Mouse (Mus musculus): ENCODE measurements around the gene Sf3b5. TPM values are rescaled to one million over a fixed set of nuclear protein-coding genes. Genes with fewer than 3 reads are reported as not detected.

The Sf3b5 gene
- total RNA-seq (2014; rRNA removed; ENCODE audit: low replicate concordance) (21.9 and 30.1 TPM in 2 replicates), polyA plus RNA-seq (2015; fragmentation: Nextera tagmentation; extraction: Ambion mirVana) (23.2 and 24.5 TPM in 2 replicates)

DNA sequence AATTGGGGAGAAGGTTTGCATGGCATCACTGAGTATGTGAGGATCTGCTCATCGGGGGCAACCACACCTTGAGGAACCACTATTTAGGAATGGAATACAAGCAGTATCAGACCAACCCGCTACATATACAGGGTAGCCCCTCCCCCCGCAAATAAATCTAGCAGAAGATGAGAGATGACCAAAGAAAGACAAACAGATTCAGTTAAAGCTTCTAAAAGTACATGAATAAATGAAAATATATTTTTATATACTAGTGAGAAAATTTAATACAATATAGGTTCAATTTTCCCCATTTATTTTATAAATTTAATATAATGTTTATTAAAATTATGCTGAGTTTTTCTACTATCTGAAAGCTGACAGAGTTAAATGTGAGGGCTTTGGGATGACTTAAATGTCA lies at the start of gene Sf3b5:
Sf3b5 (plus strand) TSS at position 301 of the 400 bp plus-strand sequence.
- Histone ChIP-seq H3K4me1 (ENCODE audit: control insufficient read depth, insufficient read depth) (peaks cover 10% of the 10 kb centered on the region), H3K4me2 (ENCODE audit: low read depth, low read length) (no peak within 1 kb of the TSS), H3K9ac (replicated peaks; ENCODE audit: low read depth, low read length) (no peak within 1 kb of the TSS), H3K36me3 (replicated peaks; ENCODE audit: control insufficient read depth, insufficient read depth, low read length) (no peaks in the 10 kb centered on the region), H3K9me3 (replicated peaks; ENCODE audit: control insufficient read depth, low read length) (no peaks in the 10 kb centered on the region), H3K27me3 (ENCODE audit: control insufficient read depth, insufficient read depth, low read length) (no peaks in the 10 kb centered on the region), H3K27ac (ENCODE audit: low read depth) (no peak within 1 kb of the TSS), H3K4me3 (ENCODE audit: low read depth, low read length) (no peak within 1 kb of the TSS)
- no peak for TF ChIP-seq EP300 (IDR thresholded peaks at IDR 0.05; ENCODE audit: low read depth)
- no peak for TF ChIP-seq CTCF (IDR thresholded peaks at IDR 0.05; ENCODE audit: low read depth)
- DNase-seq (ENCODE audit: low spot score) (no peak), ATAC-seq (ENCODE audit: insufficient read depth, low read depth) (no peak)
- WGBS = 81% methylated on average over 3 of the region's 3 CpGs

DNA sequence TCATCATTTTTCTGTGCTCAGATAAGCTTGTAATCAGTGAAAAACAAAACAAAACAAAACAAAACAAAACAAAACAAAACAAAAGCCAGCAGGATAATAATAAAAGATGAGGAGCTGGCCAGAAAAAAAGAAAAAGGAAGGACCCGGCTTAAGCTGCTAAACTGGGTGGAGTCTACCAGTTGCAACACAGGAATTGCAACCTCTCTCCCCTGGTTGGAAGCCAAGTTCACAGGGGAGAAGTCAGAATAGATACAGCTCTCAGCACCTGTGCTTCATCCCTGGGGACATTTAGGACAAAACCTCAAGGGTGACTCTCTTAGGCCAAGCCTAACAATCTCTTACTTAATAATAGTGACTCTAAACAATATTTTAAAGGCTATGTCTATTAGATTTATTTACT lies 49.3 kb upstream of the Sf3b5 start:
- no peaks in the 10 kb centered on the region for H3K27me3 ChIP-seq (ENCODE audit: control insufficient read depth, insufficient read depth, low read length)
- no peak overlapping the region for H3K4me3 ChIP-seq (ENCODE audit: low read depth, low read length)
- no peaks in the 10 kb centered on the region for H3K4me1 ChIP-seq (ENCODE audit: control insufficient read depth, insufficient read depth)
- H3K27ac ChIP-seq (ENCODE audit: low read depth) = no peak overlapping the region
- ATAC-seq (ENCODE audit: insufficient read depth, low read depth) (no peak), DNase-seq (ENCODE audit: low spot score) (no peak)
- no peak overlapping the region for H3K4me2 ChIP-seq (ENCODE audit: low read depth, low read length)
- TF ChIP-seq EP300 (IDR thresholded peaks at IDR 0.05; ENCODE audit: low read depth) (no peak), CTCF (IDR thresholded peaks at IDR 0.05; ENCODE audit: low read depth) (no peak)
- whole genome bisulfite sequencing = 33% methylated on average over 1 of the region's 1 CpGs
- H3K9ac ChIP-seq (replicated peaks; ENCODE audit: low read depth, low read length) = no peak overlapping the region
- H3K9me3 ChIP-seq (replicated peaks; ENCODE audit: control insufficient read depth, low read length) = no peaks in the 10 kb centered on the region
- H3K36me3 ChIP-seq (replicated peaks; ENCODE audit: control insufficient read depth, insufficient read depth, low read length) = no peaks in the 10 kb centered on the region

DNA sequence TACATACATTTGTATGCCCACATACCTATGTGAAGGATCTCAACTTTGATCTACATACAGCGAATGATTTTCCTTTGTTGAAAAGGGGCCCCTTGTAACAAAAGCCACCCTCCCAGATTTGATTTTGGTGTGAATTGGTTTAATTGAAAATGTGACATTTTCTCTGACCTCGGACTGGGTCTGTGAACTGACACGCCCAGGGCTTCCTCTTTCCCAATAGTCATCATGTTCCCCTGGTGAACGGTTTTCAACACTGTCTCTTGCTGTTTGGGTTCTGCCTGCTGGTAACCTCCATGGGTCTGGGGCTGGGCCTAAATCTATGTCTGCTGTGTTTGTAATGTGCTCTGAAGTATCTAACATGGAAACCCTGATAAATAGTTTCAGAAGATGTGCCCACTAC lies 47.9 kb upstream of the Sf3b5 start:
- H3K36me3 ChIP-seq (replicated peaks; ENCODE audit: control insufficient read depth, insufficient read depth, low read length) = no peaks in the 10 kb centered on the region
- H3K27me3 ChIP-seq (ENCODE audit: control insufficient read depth, insufficient read depth, low read length) = no peaks in the 10 kb centered on the region
- H3K27ac ChIP-seq (ENCODE audit: low read depth) = no peak overlapping the region
- no peak overlapping the region for H3K4me3 ChIP-seq (ENCODE audit: low read depth, low read length)
- no peak overlapping the region for H3K4me2 ChIP-seq (ENCODE audit: low read depth, low read length)
- WGBS = 81% methylated on average over 4 of the region's 4 CpGs
- no peak for TF ChIP-seq EP300 (IDR thresholded peaks at IDR 0.05; ENCODE audit: low read depth)
- TF ChIP-seq CTCF (IDR thresholded peaks at IDR 0.05; ENCODE audit: low read depth) = no peak
- DNase-seq (ENCODE audit: low spot score) (no peak), ATAC-seq (ENCODE audit: insufficient read depth, low read depth) (no peak)
- no peaks in the 10 kb centered on the region for H3K9me3 ChIP-seq (replicated peaks; ENCODE audit: control insufficient read depth, low read length)
- no peak overlapping the region for H3K9ac ChIP-seq (replicated peaks; ENCODE audit: low read depth, low read length)
- H3K4me1 ChIP-seq (ENCODE audit: control insufficient read depth, insufficient read depth) = no peaks in the 10 kb centered on the region

GRCm38 (mm10) chr10:12961546-12961945 lies 43.6 kb upstream of the Sf3b5 start:
- no peaks in the 10 kb centered on the region for H3K36me3 ChIP-seq (replicated peaks; ENCODE audit: control insufficient read depth, insufficient read depth, low read length)
- DNase-seq (ENCODE audit: low spot score) (no peak), ATAC-seq (ENCODE audit: insufficient read depth, low read depth) (no peak)
- TF ChIP-seq CTCF (IDR thresholded peaks at IDR 0.05; ENCODE audit: low read depth) (no peak), EP300 (IDR thresholded peaks at IDR 0.05; ENCODE audit: low read depth) (no peak)
- H3K4me3 ChIP-seq (ENCODE audit: low read depth, low read length) = no peak overlapping the region
- H3K9me3 ChIP-seq (replicated peaks; ENCODE audit: control insufficient read depth, low read length) = no peaks in the 10 kb centered on the region
- no peak overlapping the region for H3K4me2 ChIP-seq (ENCODE audit: low read depth, low read length)
- 83% methylated on average over 8 of the region's 8 CpGs for WGBS
- peaks cover 3% of the 10 kb centered on the region; the same call in 1 of the 2 replicates for H3K4me1 ChIP-seq (ENCODE audit: control insufficient read depth, insufficient read depth)
- no peak overlapping the region for H3K9ac ChIP-seq (replicated peaks; ENCODE audit: low read depth, low read length)
- no peaks in the 10 kb centered on the region for H3K27me3 ChIP-seq (ENCODE audit: control insufficient read depth, insufficient read depth, low read length)
- H3K27ac ChIP-seq (ENCODE audit: low read depth) = no peak overlapping the region

- Histone ChIP-seq H3K9me3 (replicated peaks; ENCODE audit: control insufficient read depth, low read length) (no peaks in the 10 kb centered on the region), H3K27me3 (ENCODE audit: control insufficient read depth, insufficient read depth, low read length) (no peaks in the 10 kb centered on the region), H3K36me3 (replicated peaks; ENCODE audit: control insufficient read depth, insufficient read depth, low read length) (no peaks in the 10 kb centered on the region), H3K4me2 (ENCODE audit: low read depth, low read length) (no peak overlapping the region), H3K9ac (replicated peaks; ENCODE audit: low read depth, low read length) (no peak overlapping the region), H3K4me1 (ENCODE audit: control insufficient read depth, insufficient read depth) (peaks cover 3% of the 10 kb centered on the region; the same call in 1 of the 2 replicates), H3K4me3 (ENCODE audit: low read depth, low read length) (no peak overlapping the region), H3K27ac (ENCODE audit: low read depth) (no peak overlapping the region)
- DNase-seq (ENCODE audit: low spot score) (no peak), ATAC-seq (ENCODE audit: insufficient read depth, low read depth) (no peak)
- no peak for TF ChIP-seq CTCF (IDR thresholded peaks at IDR 0.05; ENCODE audit: low read depth)
- no peak for TF ChIP-seq EP300 (IDR thresholded peaks at IDR 0.05; ENCODE audit: low read depth)
Measured at GRCm38 (mm10) chr10:12962238-12962637, 42.9 kb upstream of the Sf3b5 start.
